Mouse (Mus musculus): ENCODE results near the gene Rptor. TPM values are rescaled to one million over a fixed set of nuclear protein-coding genes. Genes with fewer than 3 reads are reported as not detected.

The Rptor gene
- polyA plus RNA-seq, 1 experiment from 2014 or later: 12.7 TPM

- no peak overlapping the region for H3K4me3 ChIP-seq (ENCODE audit: low read depth, low read length)
- H3K4me2 ChIP-seq (replicated peaks; ENCODE audit: low read depth, low read length): no peak overlapping the region
- no peak for ATAC-seq (ENCODE audit: insufficient number of reproducible peaks, insufficient read depth, low FRiP score, low read depth)
- no peak overlapping the region for H3K9ac ChIP-seq (replicated peaks; ENCODE audit: low read depth, low read length)
- H3K27me3 ChIP-seq (ENCODE audit: control insufficient read depth, insufficient read depth, low read length): no peaks in the 10 kb centered on the region
- H3K27ac ChIP-seq (ENCODE audit: low read length): no peak overlapping the region
- H3K9me3 ChIP-seq (ENCODE audit: control insufficient read depth, low read depth, low read length): no peaks in the 10 kb centered on the region
- WGBS: 88% methylated on average over 3 of the region's 3 CpGs
- no peaks in the 10 kb centered on the region for H3K4me1 ChIP-seq (ENCODE audit: control insufficient read depth, insufficient read depth, low read length)
- peaks cover 37% of the 10 kb centered on the region for H3K36me3 ChIP-seq (ENCODE audit: control insufficient read depth, insufficient read depth, low read length)
These were observed 244.9 kb downstream of the Rptor start for GRCm38 (mm10) chr11:119847569-119847968.

- Histone ChIP-seq H3K9ac (replicated peaks; ENCODE audit: low read depth, low read length) (no peak overlapping the region), H3K27me3 (ENCODE audit: control insufficient read depth, insufficient read depth, low read length) (no peaks in the 10 kb centered on the region), H3K27ac (ENCODE audit: low read length) (no peak overlapping the region), H3K4me1 (ENCODE audit: control insufficient read depth, insufficient read depth, low read length) (no peaks in the 10 kb centered on the region), H3K4me2 (replicated peaks; ENCODE audit: low read depth, low read length) (no peak overlapping the region), H3K9me3 (ENCODE audit: control insufficient read depth, low read depth, low read length) (no peaks in the 10 kb centered on the region), H3K36me3 (ENCODE audit: control insufficient read depth, insufficient read depth, low read length) (peaks cover 43% of the 10 kb centered on the region), H3K4me3 (ENCODE audit: low read depth, low read length) (no peak overlapping the region)
- ATAC-seq (ENCODE audit: insufficient number of reproducible peaks, insufficient read depth, low FRiP score, low read depth): no peak
- WGBS: 85% methylated on average over 5 of the region's 5 CpGs
These were observed 245.5 kb downstream of the Rptor start for GRCm38 (mm10) chr11:119848189-119848588.

DNA sequence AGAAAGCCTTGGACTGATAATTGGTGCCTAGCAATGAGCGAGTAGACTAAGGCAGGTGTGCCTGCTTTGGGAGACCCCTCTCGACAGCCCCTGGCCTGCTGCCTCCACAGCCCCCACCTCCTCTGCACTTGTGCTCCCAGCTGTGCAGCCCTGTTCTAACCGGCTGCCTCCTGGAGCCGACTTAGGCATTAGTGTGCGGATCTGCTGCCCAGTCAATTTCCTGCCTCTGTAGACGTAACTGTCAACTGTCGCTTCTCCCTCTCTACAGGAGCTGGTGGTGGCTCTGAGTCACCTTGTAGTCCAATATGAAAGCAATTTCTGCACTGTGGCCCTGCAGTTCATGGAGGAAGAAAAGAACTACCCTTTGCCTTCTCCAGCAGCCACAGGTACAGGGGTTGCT is 253.3 kb downstream of the Rptor start:
- 74% methylated on average over 7 of the region's 7 CpGs for WGBS

DNA sequence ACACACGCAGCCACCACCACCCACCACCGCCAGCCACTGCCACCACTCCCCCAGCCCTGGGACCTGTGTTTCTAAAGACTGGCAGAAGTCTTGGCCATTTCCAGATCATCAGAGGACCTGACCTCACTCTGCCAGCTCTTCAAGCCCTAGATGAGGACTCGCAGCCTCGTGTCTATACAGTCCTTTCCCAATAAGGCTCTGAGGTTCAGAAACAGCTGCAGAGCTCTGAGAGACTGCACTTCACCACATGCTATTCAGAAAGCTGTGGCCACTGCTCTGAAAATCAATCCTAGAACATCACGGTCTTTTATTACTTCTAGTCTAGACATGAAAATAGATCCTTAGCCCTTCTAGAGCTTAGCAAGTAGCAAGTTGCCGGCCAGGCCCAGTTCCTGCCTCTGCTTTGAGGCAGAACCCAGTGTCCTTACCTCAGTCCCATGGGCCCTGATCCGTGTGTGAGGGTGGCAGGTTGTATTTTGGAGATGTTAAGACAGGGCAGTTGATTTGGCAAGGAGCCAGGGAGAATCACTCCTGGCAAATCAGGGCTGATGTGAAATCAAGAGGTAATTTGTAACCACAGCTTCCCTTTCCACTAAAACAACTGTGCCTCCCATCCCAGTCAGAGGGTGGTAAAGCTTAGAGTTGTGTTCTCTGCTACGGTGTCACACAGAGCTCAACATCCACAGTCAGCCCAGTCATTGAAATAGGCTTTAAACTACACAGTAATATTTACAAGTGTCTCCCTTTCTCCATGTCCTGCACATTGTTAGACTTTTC is 260.0 kb downstream of the Rptor start:
- Histone ChIP-seq H3K27me3 (ENCODE audit: control insufficient read depth, insufficient read depth, low read length) (no peaks in the 10 kb centered on the region), H3K9ac (replicated peaks; ENCODE audit: low read depth, low read length) (no peak overlapping the region), H3K4me2 (replicated peaks; ENCODE audit: low read depth, low read length) (no peak overlapping the region), H3K36me3 (ENCODE audit: control insufficient read depth, insufficient read depth, low read length) (peaks cover 3% of the 10 kb centered on the region; the same call in 1 of the 2 replicates), H3K27ac (ENCODE audit: low read length) (0 out of 2 replicates have a peak overlapping the region, but pooled peaks have one; percentile 7), H3K9me3 (ENCODE audit: control insufficient read depth, low read depth, low read length) (no peaks in the 10 kb centered on the region), H3K4me3 (ENCODE audit: low read depth, low read length) (no peak overlapping the region), H3K4me1 (ENCODE audit: control insufficient read depth, insufficient read depth, low read length) (no peaks in the 10 kb centered on the region)
- ATAC-seq (ENCODE audit: insufficient number of reproducible peaks, insufficient read depth, low FRiP score, low read depth): no peak
- 88% methylated on average over 8 of the region's 8 CpGs for WGBS

More for the DNA sequence above, 253.3 kb downstream of the Rptor start:
- Histone ChIP-seq H3K4me2 (replicated peaks; ENCODE audit: low read depth, low read length) (no peak overlapping the region), H3K27me3 (ENCODE audit: control insufficient read depth, insufficient read depth, low read length) (no peaks in the 10 kb centered on the region), H3K36me3 (ENCODE audit: control insufficient read depth, insufficient read depth, low read length) (peaks cover 28% of the 10 kb centered on the region), H3K9ac (replicated peaks; ENCODE audit: low read depth, low read length) (no peak overlapping the region), H3K4me1 (ENCODE audit: control insufficient read depth, insufficient read depth, low read length) (no peaks in the 10 kb centered on the region), H3K27ac (ENCODE audit: low read length) (no peak overlapping the region), H3K4me3 (ENCODE audit: low read depth, low read length) (no peak overlapping the region), H3K9me3 (ENCODE audit: control insufficient read depth, low read depth, low read length) (no peaks in the 10 kb centered on the region)
- ATAC-seq (ENCODE audit: insufficient number of reproducible peaks, insufficient read depth, low FRiP score, low read depth): no peak

DNA sequence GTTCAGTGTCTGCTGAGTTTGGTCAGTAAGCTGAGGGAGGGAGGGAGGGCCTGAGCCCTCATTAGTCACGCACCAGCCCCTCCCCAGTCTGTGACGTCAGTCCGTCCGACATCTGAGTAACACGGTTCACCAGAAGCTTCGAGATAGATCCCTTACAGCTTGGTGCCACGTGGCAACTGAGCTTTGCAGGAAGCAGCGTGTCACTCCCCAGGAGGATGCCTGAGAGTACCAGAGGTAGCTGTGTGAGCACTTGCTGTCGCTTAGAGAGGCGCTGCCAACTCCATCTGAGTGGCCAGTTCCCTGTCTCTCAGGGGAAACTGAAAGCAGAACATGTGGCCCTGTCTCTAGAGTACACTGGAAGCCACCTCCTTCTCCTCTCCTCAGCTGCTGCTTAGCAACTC is 260.7 kb downstream of the Rptor start:
- H3K36me3 ChIP-seq (ENCODE audit: control insufficient read depth, insufficient read depth, low read length): peaks cover 3% of the 10 kb centered on the region; the same call in 1 of the 2 replicates
- H3K27ac ChIP-seq (ENCODE audit: low read length): 0 out of 2 replicates have a peak overlapping the region, but pooled peaks have one; percentile 7
- no peak overlapping the region for H3K4me2 ChIP-seq (replicated peaks; ENCODE audit: low read depth, low read length)
- 44% methylated on average over 10 of the region's 10 CpGs for WGBS
- peak; percentile 37; the same call in 1 of the 2 replicates for ATAC-seq (ENCODE audit: insufficient number of reproducible peaks, insufficient read depth, low FRiP score, low read depth)
- H3K4me1 ChIP-seq (ENCODE audit: control insufficient read depth, insufficient read depth, low read length): 0 out of 2 replicates have a peak, but pooled peaks cover 3% of the 10 kb centered on the region
- no peak overlapping the region for H3K9ac ChIP-seq (replicated peaks; ENCODE audit: low read depth, low read length)
- H3K9me3 ChIP-seq (ENCODE audit: control insufficient read depth, low read depth, low read length): no peaks in the 10 kb centered on the region
- no peak overlapping the region for H3K4me3 ChIP-seq (ENCODE audit: low read depth, low read length)
- no peaks in the 10 kb centered on the region for H3K27me3 ChIP-seq (ENCODE audit: control insufficient read depth, insufficient read depth, low read length)

- Histone ChIP-seq H3K36me3 (ENCODE audit: control insufficient read depth, insufficient read depth, low read length) (peaks cover 4% of the 10 kb centered on the region; the same call in 1 of the 2 replicates), H3K27ac (ENCODE audit: low read length) (no peak overlapping the region), H3K27me3 (ENCODE audit: control insufficient read depth, insufficient read depth, low read length) (no peaks in the 10 kb centered on the region), H3K4me1 (ENCODE audit: control insufficient read depth, insufficient read depth, low read length) (0 out of 2 replicates have a peak, but pooled peaks cover 3% of the 10 kb centered on the region), H3K9me3 (ENCODE audit: control insufficient read depth, low read depth, low read length) (no peaks in the 10 kb centered on the region), H3K9ac (replicated peaks; ENCODE audit: low read depth, low read length) (no peak overlapping the region), H3K4me3 (ENCODE audit: low read depth, low read length) (no peak overlapping the region), H3K4me2 (replicated peaks; ENCODE audit: low read depth, low read length) (no peak overlapping the region)
- ATAC-seq (ENCODE audit: insufficient number of reproducible peaks, insufficient read depth, low FRiP score, low read depth): no peak
- 78% methylated on average over 6 of the region's 6 CpGs for WGBS
These were observed 264.1 kb downstream of the Rptor start for GRCm38 (mm10) chr11:119866837-119867236.

DNA sequence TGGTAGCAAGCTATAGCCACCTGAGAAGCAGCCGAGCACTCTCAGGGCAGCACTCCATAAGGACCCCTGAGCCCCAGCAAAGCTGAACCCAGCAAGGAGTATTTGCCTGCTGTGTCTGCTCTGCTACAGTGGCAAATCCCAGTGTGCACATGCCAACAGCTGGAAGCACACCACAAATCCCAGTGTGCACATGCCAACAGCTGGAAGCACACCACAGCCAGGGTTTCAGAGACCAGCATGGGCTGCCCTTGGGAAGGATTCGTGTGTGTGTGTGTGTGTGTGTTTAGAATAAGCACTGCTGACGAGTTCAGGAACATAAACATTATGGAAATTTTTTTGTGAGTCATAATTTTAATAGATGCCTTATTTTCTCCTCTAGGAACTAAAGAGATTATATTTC is 265.4 kb downstream of the Rptor start:
- Histone ChIP-seq H3K9me3 (ENCODE audit: control insufficient read depth, low read depth, low read length) (no peaks in the 10 kb centered on the region), H3K4me3 (ENCODE audit: low read depth, low read length) (no peak overlapping the region), H3K27me3 (ENCODE audit: control insufficient read depth, insufficient read depth, low read length) (no peaks in the 10 kb centered on the region), H3K27ac (ENCODE audit: low read length) (peak overlapping the region; percentile 29; the same call in 1 of the 2 replicates), H3K9ac (replicated peaks; ENCODE audit: low read depth, low read length) (no peak overlapping the region), H3K4me2 (replicated peaks; ENCODE audit: low read depth, low read length) (no peak overlapping the region), H3K36me3 (ENCODE audit: control insufficient read depth, insufficient read depth, low read length) (peaks cover 14% of the 10 kb centered on the region), H3K4me1 (ENCODE audit: control insufficient read depth, insufficient read depth, low read length) (0 out of 2 replicates have a peak, but pooled peaks cover 3% of the 10 kb centered on the region)
- 55% methylated on average over 3 of the region's 3 CpGs for WGBS
- no peak for ATAC-seq (ENCODE audit: insufficient number of reproducible peaks, insufficient read depth, low FRiP score, low read depth)

GRCm38 (mm10) chr11:119868556-119868955 is 265.9 kb downstream of the Rptor start:
- no peak for ATAC-seq (ENCODE audit: insufficient number of reproducible peaks, insufficient read depth, low FRiP score, low read depth)
- Histone ChIP-seq H3K27me3 (ENCODE audit: control insufficient read depth, insufficient read depth, low read length) (no peaks in the 10 kb centered on the region), H3K4me2 (replicated peaks; ENCODE audit: low read depth, low read length) (no peak overlapping the region), H3K4me3 (ENCODE audit: low read depth, low read length) (no peak overlapping the region), H3K27ac (ENCODE audit: low read length) (peak overlapping the region; percentile 75), H3K9ac (replicated peaks; ENCODE audit: low read depth, low read length) (no peak overlapping the region), H3K9me3 (ENCODE audit: control insufficient read depth, low read depth, low read length) (no peaks in the 10 kb centered on the region), H3K36me3 (ENCODE audit: control insufficient read depth, insufficient read depth, low read length) (peaks cover 14% of the 10 kb centered on the region), H3K4me1 (ENCODE audit: control insufficient read depth, insufficient read depth, low read length) (0 out of 2 replicates have a peak, but pooled peaks cover 3% of the 10 kb centered on the region)
- 68% methylated on average over 4 of the region's 4 CpGs for WGBS
